Mouse (Mus musculus): ENCODE results near the gene Cort. TPM values are rescaled to one million over a fixed set of nuclear protein-coding genes. Genes with fewer than 3 reads are reported as not detected.

Gene Cort
- 4.1 and 5.8 TPM in 2 replicates for polyA plus RNA-seq (2012)

- TF ChIP-seq GATA1 (IDR thresholded peaks at IDR 0.05; ENCODE audit: low read length) = no peak
Observed at GRCm38 (mm10) chr4:149126663-149127062, at the start of gene Cort. Gene Cort (minus strand): TSS chr4:149126763.

GRCm38 (mm10) chr4:149173661-149174060 is 47.1 kb upstream of the Cort start:
- no peak for TF ChIP-seq GATA1 (IDR thresholded peaks at IDR 0.05; ENCODE audit: low read length)

GRCm38 (mm10) chr4:149172666-149173065 is 46.1 kb upstream of the Cort start:
- no peak for TF ChIP-seq GATA1 (IDR thresholded peaks at IDR 0.05; ENCODE audit: low read length)

GRCm38 (mm10) chr4:149172083-149172482 is 45.5 kb upstream of the Cort start:
- no peak for TF ChIP-seq GATA1 (IDR thresholded peaks at IDR 0.05; ENCODE audit: low read length)

GRCm38 (mm10) chr4:149171581-149171981 is 45.0 kb upstream of the Cort start:
- no peak for TF ChIP-seq GATA1 (IDR thresholded peaks at IDR 0.05; ENCODE audit: low read length)

- no peak for TF ChIP-seq GATA1 (IDR thresholded peaks at IDR 0.05; ENCODE audit: low read length)
Observed at GRCm38 (mm10) chr4:149170394-149170931, 43.9 kb upstream of the Cort start.

- no peak for TF ChIP-seq GATA1 (IDR thresholded peaks at IDR 0.05; ENCODE audit: low read length)
Observed at GRCm38 (mm10) chr4:149168016-149168415, 41.5 kb upstream of the Cort start.

GRCm38 (mm10) chr4:149166957-149167611 is 40.5 kb upstream of the Cort start:
- TF ChIP-seq GATA1 (IDR thresholded peaks at IDR 0.05; ENCODE audit: low read length) = no peak

GRCm38 (mm10) chr4:149166215-149166946 is 39.8 kb upstream of the Cort start, which contains the start of gene Pgd:
Gene Pgd (minus strand): TSS chr4:149166771.
- TF ChIP-seq GATA1 (IDR thresholded peaks at IDR 0.05; ENCODE audit: low read length) = no peak

- no peak for TF ChIP-seq GATA1 (IDR thresholded peaks at IDR 0.05; ENCODE audit: low read length)
Observed at GRCm38 (mm10) chr4:149164150-149164549, 37.6 kb upstream of the Cort start.

- no peak for TF ChIP-seq GATA1 (IDR thresholded peaks at IDR 0.05; ENCODE audit: low read length)
Observed at GRCm38 (mm10) chr4:149163196-149163595, 36.6 kb upstream of the Cort start.

GRCm38 (mm10) chr4:149161166-149161565 is 34.6 kb upstream of the Cort start:
- TF ChIP-seq GATA1 (IDR thresholded peaks at IDR 0.05; ENCODE audit: low read length) = no peak

- no peak for TF ChIP-seq GATA1 (IDR thresholded peaks at IDR 0.05; ENCODE audit: low read length)
Observed at GRCm38 (mm10) chr4:149159891-149160290, 33.3 kb upstream of the Cort start.

GRCm38 (mm10) chr4:149159203-149159602 is 32.6 kb upstream of the Cort start:
- TF ChIP-seq GATA1 (IDR thresholded peaks at IDR 0.05; ENCODE audit: low read length) = no peak

GRCm38 (mm10) chr4:149157415-149157973 is 30.9 kb upstream of the Cort start:
- no peak for TF ChIP-seq GATA1 (IDR thresholded peaks at IDR 0.05; ENCODE audit: low read length)

- no peak for TF ChIP-seq GATA1 (IDR thresholded peaks at IDR 0.05; ENCODE audit: low read length)
Observed at GRCm38 (mm10) chr4:149155711-149156110, 29.1 kb upstream of the Cort start.
